Mouse (Mus musculus): ENCODE results near the gene Enpep.
A peak's percentile ranks its signal among the peaks of the same experiment; 100 is the strongest.

Gene Enpep

GRCm38 (mm10) chr3:129312511-129312910, 20.0 kb downstream of the Enpep start:
- DNase-seq (ENCODE audit: low read depth, low spot score), result no peak

- no peak for DNase-seq (ENCODE audit: low read depth, low spot score)
Observed at GRCm38 (mm10) chr3:129311951-129312350, 20.6 kb downstream of the Enpep start.

GRCm38 (mm10) chr3:129309926-129310325, 22.6 kb downstream of the Enpep start:
- DNase-seq (ENCODE audit: low read depth, low spot score), result no peak

- DNase-seq (ENCODE audit: low read depth, low spot score), result no peak
Observed at GRCm38 (mm10) chr3:129308876-129309275, 23.6 kb downstream of the Enpep start.

GRCm38 (mm10) chr3:129308102-129308752, 24.3 kb downstream of the Enpep start:
- DNase-seq (ENCODE audit: low read depth, low spot score), result peak; percentile 71

- peak; percentile 29 for DNase-seq (ENCODE audit: low read depth, low spot score)
Observed at GRCm38 (mm10) chr3:129303941-129304340, 28.6 kb downstream of the Enpep start.

- peak; percentile 62 for DNase-seq (ENCODE audit: low read depth, low spot score)
Observed at GRCm38 (mm10) chr3:129299874-129300273, 32.6 kb downstream of the Enpep start.

GRCm38 (mm10) chr3:129298606-129299005, 33.9 kb downstream of the Enpep start:
- DNase-seq (ENCODE audit: low read depth, low spot score), result no peak

- no peak for DNase-seq (ENCODE audit: low read depth, low spot score)
Observed at GRCm38 (mm10) chr3:129296994-129297393, 35.5 kb downstream of the Enpep start.

GRCm38 (mm10) chr3:129295883-129296282, 36.6 kb downstream of the Enpep start:
- DNase-seq (ENCODE audit: low read depth, low spot score), result no peak

GRCm38 (mm10) chr3:129289536-129289935, 43.0 kb downstream of the Enpep start:
- DNase-seq (ENCODE audit: low read depth, low spot score), result no peak

GRCm38 (mm10) chr3:129287140-129287539, 45.4 kb downstream of the Enpep start:
- DNase-seq (ENCODE audit: low read depth, low spot score), result no peak

GRCm38 (mm10) chr3:129286426-129286825, 46.1 kb downstream of the Enpep start:
- DNase-seq (ENCODE audit: low read depth, low spot score), result no peak

GRCm38 (mm10) chr3:129284326-129284725, 48.2 kb downstream of the Enpep start:
- no peak for DNase-seq (ENCODE audit: low read depth, low spot score)

GRCm38 (mm10) chr3:129279441-129279840, 53.1 kb downstream of the Enpep start:
- no peak for DNase-seq (ENCODE audit: low read depth, low spot score)

GRCm38 (mm10) chr3:129273156-129273831, 59.2 kb downstream of the Enpep start:
- no peak for DNase-seq (ENCODE audit: low read depth, low spot score)

- no peak for DNase-seq (ENCODE audit: low read depth, low spot score)
Observed at GRCm38 (mm10) chr3:129270044-129270443, 62.5 kb downstream of the Enpep start.

- no peak for DNase-seq (ENCODE audit: low read depth, low spot score)
Observed at GRCm38 (mm10) chr3:129268886-129269683, 63.4 kb downstream of the Enpep start.

- no peak for DNase-seq (ENCODE audit: low read depth, low spot score)
Observed at GRCm38 (mm10) chr3:129258497-129258896, 74.0 kb downstream of the Enpep start.

GRCm38 (mm10) chr3:129256766-129257165, 75.8 kb downstream of the Enpep start:
- DNase-seq (ENCODE audit: low read depth, low spot score), result peak; percentile 11

GRCm38 (mm10) chr3:129256283-129256682, 76.2 kb downstream of the Enpep start:
- no peak for DNase-seq (ENCODE audit: low read depth, low spot score)

GRCm38 (mm10) chr3:129254246-129254645, 78.3 kb downstream of the Enpep start:
- DNase-seq (ENCODE audit: low read depth, low spot score), result no peak

All from forelimb bud, embryonic 11.5 days (tissue).